Mouse (Mus musculus) heart, postnatal 0 days (tissue): ENCODE measurements around the gene Cdrt4.

Experiments
- CTCF ChIP-seq: IDR thresholded peaks from 2 replicates; pipeline ENCODE4 v1.5.1; 2016; ENCODE audit warnings: antibody characterized with exemption, control low read depth, low read depth
- EP300 ChIP-seq: IDR thresholded peaks from 2 replicates; pipeline ENCODE4 v1.6.1; 2016; ENCODE audit warnings: antibody characterized with exemption, low read depth

DNA sequence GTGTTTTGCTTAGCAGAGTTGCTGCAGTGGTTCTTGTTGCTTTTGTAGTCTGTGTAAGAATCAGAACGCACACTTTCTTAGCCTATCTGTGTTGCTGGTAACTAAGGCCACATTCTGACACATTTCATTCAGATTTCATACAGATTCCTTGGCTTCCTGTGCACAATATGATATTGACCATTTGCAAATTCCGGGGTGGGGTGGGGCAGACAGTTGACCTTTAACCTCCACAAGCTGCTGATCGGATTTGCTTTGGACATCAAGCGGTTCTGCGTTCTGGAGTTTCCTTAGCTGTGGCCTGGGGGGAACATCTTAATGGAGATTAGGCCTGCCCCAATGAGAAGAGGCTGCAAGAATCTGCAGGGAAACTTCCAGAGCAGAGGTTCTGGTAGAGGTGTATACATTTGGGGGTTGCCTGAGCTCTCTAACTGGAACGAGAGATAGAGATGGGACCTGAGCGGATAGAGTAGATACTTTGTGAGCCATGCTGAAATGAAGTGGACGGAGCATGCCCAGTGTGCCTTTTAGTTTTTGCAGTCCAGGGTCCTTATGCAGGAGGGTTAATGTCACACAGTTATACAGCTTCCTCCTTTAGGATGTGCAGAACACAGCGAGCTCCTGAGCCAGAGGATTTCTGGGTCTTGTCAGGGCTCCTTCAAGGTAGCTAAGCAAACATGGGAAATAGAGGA, 44.2 kb downstream of the Cdrt4 start:
- TF ChIP-seq CTCF (no peak), EP300 (no peak)
